Mouse (Mus musculus): ENCODE measurements at regions not wholly inside any gene's neighbourhood (a gene's known extent, or its start where the extent isn't known, plus 50 kb on each side); places are given as distances from the start of the nearest gene placed in this dataset.

DNA sequence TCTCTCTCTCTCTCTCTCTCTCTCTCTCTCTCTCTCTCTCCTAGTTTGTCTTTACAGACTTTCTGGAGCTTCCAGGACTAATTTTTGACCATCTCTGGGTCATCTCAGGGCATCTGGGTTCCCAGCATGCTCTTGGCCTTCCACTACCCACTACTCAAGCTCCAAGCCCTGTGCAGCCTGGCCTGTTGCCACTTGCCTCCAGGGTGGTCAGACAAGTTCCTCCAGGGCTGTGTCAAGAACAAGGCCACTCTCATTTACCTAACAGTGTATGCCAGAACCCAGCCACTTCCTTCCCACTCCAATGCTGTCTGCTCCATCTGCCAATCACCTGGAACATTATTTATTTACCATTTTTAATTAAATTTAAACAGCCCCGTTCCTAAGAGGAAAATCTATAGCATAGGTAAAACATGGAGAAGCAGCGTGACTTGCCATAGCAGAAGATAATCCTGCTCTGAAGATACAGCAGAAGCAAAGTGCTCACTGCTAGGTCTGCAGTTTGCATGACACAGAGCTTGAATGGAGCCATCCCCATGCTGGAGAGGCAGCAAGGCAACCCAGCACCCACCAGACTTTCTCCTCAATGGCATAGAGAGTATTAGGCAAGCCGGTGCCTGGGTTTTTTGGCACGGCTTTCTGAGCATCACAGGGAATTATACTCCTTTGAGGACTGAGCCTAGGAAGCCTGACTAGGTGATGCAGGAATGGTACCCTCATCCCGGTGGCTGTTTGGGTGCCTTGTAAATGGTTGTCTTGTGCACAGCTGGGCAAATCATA lies 54.0 kb downstream of the Foxi1 start:
- Histone ChIP-seq H3K27ac (ENCODE audit: insufficient read depth, low read depth, low read length) (no peak overlapping the region), H3K4me1 (ENCODE audit: control insufficient read depth, insufficient read depth, low read length) (no peaks in the 10 kb centered on the region), H3K4me3 (ENCODE audit: insufficient read depth, low read length) (no peak overlapping the region)
- TF ChIP-seq POLR2A (IDR thresholded peaks at IDR 0.05; ENCODE audit: borderline replicate concordance, low read depth, low read length) (no peak), CTCF (IDR thresholded peaks at IDR 0.05; ENCODE audit: low read depth, low read length) (no peak)

DNA sequence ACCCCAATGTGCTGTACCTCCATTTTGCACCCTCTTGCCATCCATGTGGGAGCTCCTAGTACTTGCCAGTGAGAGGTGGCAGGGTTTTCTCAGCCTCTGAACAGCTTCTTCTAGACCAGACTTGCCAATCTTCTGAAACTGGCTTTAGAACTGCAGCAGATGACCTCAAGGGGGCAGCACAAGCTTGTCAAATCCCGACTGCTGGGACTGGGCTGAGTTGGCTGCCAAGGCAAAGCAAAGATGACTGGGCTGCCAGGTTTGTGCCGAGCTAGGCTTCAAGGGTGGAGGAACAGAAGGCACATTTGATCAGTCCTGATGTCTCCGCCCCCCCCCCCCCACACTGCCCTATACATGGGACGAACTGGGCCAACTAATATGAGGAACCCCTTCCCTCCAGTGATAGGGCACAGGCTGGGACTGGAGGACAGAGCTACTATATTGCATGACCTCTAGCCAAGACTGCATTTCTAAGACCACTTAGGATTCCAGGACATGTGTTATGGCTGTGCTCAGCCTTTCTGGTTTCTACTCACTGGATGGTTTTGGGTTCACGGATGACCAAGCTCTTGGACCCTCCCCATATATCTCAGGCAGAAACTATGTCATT lies 51.1 kb upstream of the 4930469K13Rik start:
- peak; percentile 76 for TF ChIP-seq CTCF (IDR thresholded peaks at IDR 0.05; ENCODE audit: low read depth, low read length)
- no peak for TF ChIP-seq POLR2A (IDR thresholded peaks at IDR 0.05; ENCODE audit: borderline replicate concordance, low read depth, low read length)
- Histone ChIP-seq H3K4me1 (ENCODE audit: control insufficient read depth, insufficient read depth, low read length) (no peaks in the 10 kb centered on the region), H3K4me3 (ENCODE audit: insufficient read depth, low read length) (no peak overlapping the region), H3K27ac (ENCODE audit: insufficient read depth, low read depth, low read length) (no peak overlapping the region)
